Mouse (Mus musculus) neural tube, postnatal 0 days (tissue): ENCODE results near the gene Cdhr1. TPM values are rescaled to one million over a fixed set of nuclear protein-coding genes. Genes with fewer than 3 reads are reported as not detected.

Experiments used
- polyA plus RNA-seq: library from polyadenylated mRNA; unstranded; fragments of >200 nt; fragmentation: Nextera tagmentation; extraction: Ambion mirVana; gene quantifications from 2 replicates; pipeline ENCODE4 v1.2.1, GENCODE M21; 2015

The Cdhr1 gene
- polyA plus RNA-seq = 4.8 and 5.0 TPM in 2 replicates

DNA sequence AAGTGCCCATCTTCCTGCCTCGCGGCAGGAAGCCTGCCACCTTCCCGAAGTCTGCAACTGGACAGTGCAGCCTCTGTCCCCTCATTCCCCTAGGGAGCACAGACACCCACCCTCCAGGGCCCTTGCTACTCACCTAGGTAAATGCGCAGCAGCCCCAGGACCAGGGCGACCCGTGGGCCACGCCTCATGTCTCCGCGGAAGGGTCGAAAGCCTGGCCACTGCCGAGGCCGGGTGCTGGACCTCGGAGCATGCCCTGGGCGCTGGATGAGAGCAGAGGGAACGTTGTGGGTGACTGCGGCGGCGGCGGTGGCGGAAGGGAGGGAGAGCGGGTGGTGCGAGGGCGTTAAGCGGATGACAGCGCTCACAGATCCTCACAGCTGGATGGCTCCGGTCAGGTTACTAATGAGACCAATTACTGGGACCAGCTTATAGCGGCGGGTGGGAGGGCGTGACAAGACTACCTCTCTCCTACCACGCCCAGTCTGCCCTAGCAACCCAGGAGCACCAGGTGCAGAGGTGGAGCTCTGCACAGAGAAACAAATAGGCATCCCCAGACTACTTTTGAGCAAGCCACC lies at the start of gene Cdhr1:
TSS of gene Cdhr1 (minus strand) at position 392 of the 575 bp plus-strand sequence.

GRCm38 (mm10) chr14:37135127-37135593 lies 37.0 kb upstream of the Cdhr1 start, which contains the start of gene Ghitm:
Gene Ghitm, minus strand, starts transcription at chr14:37135272.

GRCm38 (mm10) chr14:37113922-37114321 lies 15.8 kb upstream of the Cdhr1 start, which contains the start of gene 2610528A11Rik:
Gene 2610528A11Rik, minus strand, starts transcription at chr14:37114022.

DNA sequence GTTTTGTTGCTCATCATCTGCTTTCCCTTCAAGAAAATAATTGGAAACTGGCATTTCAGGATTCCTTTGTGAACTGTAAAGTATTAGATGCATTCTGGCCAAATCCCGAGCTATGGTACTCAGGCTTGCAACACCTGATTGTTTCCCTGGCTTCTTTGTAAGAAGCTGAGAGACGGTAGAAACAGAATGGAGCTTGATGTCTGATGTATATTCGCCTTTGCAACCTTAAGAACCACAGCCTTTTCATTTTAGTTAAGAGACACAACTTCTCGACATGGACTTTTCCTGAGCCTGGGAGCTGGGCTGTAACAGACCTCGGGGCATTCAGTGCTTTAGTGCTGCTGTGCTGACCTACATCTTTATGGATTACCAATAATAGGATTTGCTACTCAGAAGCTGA lies 30.5 kb downstream of the Cdhr1 start, which contains the start of gene Lrit2:
TSS of gene Lrit2 (plus strand) at position 301 of the 400 bp plus-strand sequence.

DNA sequence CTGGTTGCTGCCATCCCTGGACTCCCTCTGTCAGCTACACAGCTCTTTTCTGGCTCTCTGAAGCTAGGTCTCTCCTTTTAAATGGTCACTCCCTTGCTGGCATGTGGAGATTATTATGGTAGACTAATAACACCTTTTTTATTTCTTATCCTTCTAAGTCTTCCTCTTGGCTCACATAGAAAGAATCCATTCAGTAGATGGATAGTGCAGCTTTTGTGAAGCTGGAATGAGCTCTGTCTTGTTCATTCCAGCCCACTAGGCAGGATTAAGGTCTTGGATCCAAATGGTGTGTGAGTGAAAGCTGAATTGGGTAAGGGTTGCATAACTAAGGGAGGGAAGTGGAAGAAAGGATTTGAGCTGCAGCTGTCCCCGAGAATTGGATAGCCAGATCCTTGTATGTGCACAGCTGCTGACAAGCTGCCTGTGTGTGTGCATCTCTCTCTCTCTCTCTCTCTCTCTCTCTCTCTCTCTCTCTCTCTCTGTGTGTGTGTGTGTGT lies 49.2 kb downstream of the Cdhr1 start, which contains the start of gene Rgr:
TSS of gene Rgr (minus strand) at position 51 of the 497 bp plus-strand sequence.

Other genes with a start within 250 kb of the Cdhr1 start
- gene Ccser2, start 129.6 kb downstream of the Cdhr1 start, polyA plus RNA-seq = 91.6 and 99.1 TPM in 2 replicates
- not detected in 2 replicates for gene Rgr, start 49.4 kb downstream of the Cdhr1 start, polyA plus RNA-seq
- gene Lrit1, start 43.5 kb downstream of the Cdhr1 start, polyA plus RNA-seq = not detected in 2 replicates
- gene Lrit2, start 30.4 kb downstream of the Cdhr1 start, polyA plus RNA-seq = not detected in 2 replicates
- gene 2610528A11Rik, start 15.7 kb upstream of the Cdhr1 start, polyA plus RNA-seq = 0.61 TPM in 1 of 2 replicates, not detected in the other
- gene Ghitm, start 36.9 kb upstream of the Cdhr1 start, polyA plus RNA-seq = 235 and 264 TPM in 2 replicates